Mouse (Mus musculus) MEL (cell line): Measurements from ENCODE around the gene Slc38a2. TPM values are rescaled to one million over a fixed set of nuclear protein-coding genes. Genes with fewer than 3 reads are reported as not detected.

ENCODE experiments used
- DNase-seq: peaks from one replicate; pipeline ENCODE4 v3.0.0; 2011; ENCODE audit warnings: low read depth, low spot score
- H3K27ac ChIP-seq: 2 replicates; pipeline ENCODE4 v1.5.1; 2012; ENCODE audit warnings: low read depth, mild to moderate bottlenecking, control low read depth, low read length, moderate library complexity; ENCODE audit not compliant: control insufficient read depth
- H3K27me3 ChIP-seq, 2 experiments: fragments of 150-350 bp in 1 of 2; sonication (generic) in 1 of 2; 2 replicates each; pipeline ENCODE4 v1.6.1; 2012; ENCODE audit warnings: low read length in 2 of 2, mild to moderate bottlenecking in 2 of 2, improper control_type of control experiment in 1 of 2, moderate library complexity in 1 of 2; ENCODE audit not compliant: insufficient read depth in 2 of 2, control insufficient read depth in 1 of 2
- H3K36me3 ChIP-seq, 2 experiments: 2 replicates each; pipeline ENCODE4 v1.6.1; 2012 to 2014; ENCODE audit warnings: low read length in 2 of 2, improper control_type of control experiment in 1 of 2, inconsistent platforms in 1 of 2, mild to moderate bottlenecking in 1 of 2; ENCODE audit not compliant: insufficient read depth in 2 of 2, control insufficient read depth in 1 of 2
- H3K4me1 ChIP-seq, 2 experiments: fragments of 150-350 bp in 1 of 2; sonication (generic) in 1 of 2; 2 replicates each; pipeline ENCODE4 v1.6.1; 2012; ENCODE audit warnings: low read length in 2 of 2, improper control_type of control experiment in 1 of 2, mild to moderate bottlenecking in 1 of 2; ENCODE audit not compliant: insufficient read depth in 2 of 2, control insufficient read depth in 1 of 2
- H3K4me3 ChIP-seq, 2 experiments: fragments of 150-350 bp in 1 of 2; sonication (generic) in 1 of 2; 2 replicates each; pipeline ENCODE4 v1.5.1; 2012; ENCODE audit warnings: low read depth in 2 of 2, low read length in 2 of 2, mild to moderate bottlenecking in 2 of 2, moderate library complexity in 2 of 2, control low read depth in 1 of 2, improper control_type of control experiment in 1 of 2; ENCODE audit not compliant: control insufficient read depth in 1 of 2, insufficient read depth in 1 of 2
- H3K79me2 ChIP-seq: 2 replicates; pipeline ENCODE4 v1.6.1; 2012; ENCODE audit warnings: mild to moderate bottlenecking, low read length, moderate library complexity; ENCODE audit not compliant: control insufficient read depth, poor library complexity, insufficient read depth
- H3K9ac ChIP-seq: 2 replicates; pipeline ENCODE4 v1.6.1; 2012; ENCODE audit warnings: low read depth, mild to moderate bottlenecking, control low read depth, low read length, moderate library complexity; ENCODE audit not compliant: control insufficient read depth, poor library complexity, severe bottlenecking
- H3K9me3 ChIP-seq: fragments of 150-350 bp; sonication (generic); replicated peaks from 2 replicates; pipeline ENCODE4 v1.6.1; 2012; ENCODE audit warnings: mild to moderate bottlenecking, low read length, improper control_type of control experiment, moderate library complexity; ENCODE audit not compliant: insufficient read depth
- BHLHE40 ChIP-seq: IDR thresholded peaks from 2 replicates; pipeline ENCODE4 v1.6.1; 2012; ENCODE audit warnings: low read depth, mild to moderate bottlenecking, inconsistent platforms, low read length, improper control_type of control experiment, borderline replicate concordance
- CHD1 ChIP-seq: IDR thresholded peaks from 2 replicates; pipeline ENCODE4 v1.6.1; 2012; ENCODE audit warnings: low read depth, mild to moderate bottlenecking, inconsistent platforms, low read length, improper control_type of control experiment
- CTCF ChIP-seq, 3 experiments: IDR thresholded peaks in 2 of 3; conservative IDR thresholded peaks in 1 of 3; 2 replicates each; pipeline ENCODE4 v1.5.1; 2011 to 2012; ENCODE audit warnings: low read length in 3 of 3, low read depth in 2 of 3, mild to moderate bottlenecking in 2 of 3, improper control_type of control experiment in 1 of 3, inconsistent platforms in 1 of 3, mixed read lengths in 1 of 3, moderate library complexity in 1 of 3; ENCODE audit not compliant: control insufficient read depth in 1 of 3, insufficient read depth in 1 of 3, poor library complexity in 1 of 3, severe bottlenecking in 1 of 3
- E2F4 ChIP-seq: IDR thresholded peaks from 2 replicates; pipeline ENCODE4 v1.6.1; 2011; ENCODE audit warnings: low read depth, low read length, improper control_type of control experiment, borderline replicate concordance
- ELF1 ChIP-seq: IDR thresholded peaks from 2 replicates; pipeline ENCODE4 v1.6.1; 2014; ENCODE audit warnings: low read depth, mild to moderate bottlenecking, inconsistent platforms, low read length, improper control_type of control experiment, moderate library complexity
- EP300 ChIP-seq, 2 experiments: IDR thresholded peaks; 2 replicates each; pipeline ENCODE4 v1.6.1; 2011; ENCODE audit warnings: improper control_type of control experiment in 2 of 2, low read length in 2 of 2, low read depth in 1 of 2, mild to moderate bottlenecking in 1 of 2
- ETS1 ChIP-seq: IDR thresholded peaks from 2 replicates; pipeline ENCODE4 v1.6.1; 2012; ENCODE audit warnings: low read depth, mild to moderate bottlenecking, inconsistent platforms, low read length, improper control_type of control experiment, moderate library complexity
- GABPA ChIP-seq: IDR thresholded peaks from 2 replicates; pipeline ENCODE4 v1.6.1; 2012; ENCODE audit warnings: low read depth, mild to moderate bottlenecking, inconsistent platforms, low read length, improper control_type of control experiment, moderate library complexity
- GATA1 ChIP-seq: IDR thresholded peaks from 2 replicates; pipeline ENCODE4 v1.6.1; 2011; ENCODE audit warnings: low read depth, low read length, improper control_type of control experiment
- HCFC1 ChIP-seq: IDR thresholded peaks from 2 replicates; pipeline ENCODE4 v1.6.1; 2012; ENCODE audit warnings: low read depth, mild to moderate bottlenecking, inconsistent platforms, low read length, improper control_type of control experiment, moderate library complexity
- JUND ChIP-seq: IDR thresholded peaks from 2 replicates; pipeline ENCODE4 v1.6.1; 2011; ENCODE audit warnings: low read depth, mild to moderate bottlenecking, improper control_type of control experiment, low read length
- KAT2A ChIP-seq: conservative IDR thresholded peaks from 2 replicates; pipeline ENCODE4 v1.6.1; 2012; ENCODE audit warnings: low read depth, low read length, improper control_type of control experiment, inconsistent platforms
- MAFK ChIP-seq: IDR thresholded peaks from 2 replicates; pipeline ENCODE4 v1.6.1; 2011; ENCODE audit warnings: low read depth, mild to moderate bottlenecking, low read length, improper control_type of control experiment, borderline replicate concordance
- MAX ChIP-seq: IDR thresholded peaks from 2 replicates; pipeline ENCODE4 v1.6.1; 2011; ENCODE audit warnings: low read length, improper control_type of control experiment
- MEF2A ChIP-seq: IDR thresholded peaks from 2 replicates; pipeline ENCODE4 v1.6.1; 2014; ENCODE audit warnings: low read depth, mild to moderate bottlenecking, inconsistent platforms, low read length, improper control_type of control experiment; ENCODE audit not compliant: poor library complexity, insufficient replicate concordance, severe bottlenecking; ENCODE audit errors: extremely low read depth
- MXI1 ChIP-seq: IDR thresholded peaks from 2 replicates; pipeline ENCODE4 v1.6.1; 2011; ENCODE audit warnings: mild to moderate bottlenecking, low read depth, low read length, improper control_type of control experiment
- POLR2A ChIP-seq, 2 experiments: IDR thresholded peaks; 2 replicates each; pipeline ENCODE4 v1.6.1; 2011 to 2012; ENCODE audit warnings: low read length in 2 of 2, mild to moderate bottlenecking in 2 of 2, control low read depth in 1 of 2, improper control_type of control experiment in 1 of 2, low read depth in 1 of 2, moderate library complexity in 1 of 2; ENCODE audit not compliant: control insufficient read depth in 1 of 2, insufficient read depth in 1 of 2, poor library complexity in 1 of 2
- POLR2AphosphoS5 ChIP-seq: IDR thresholded peaks from 2 replicates; pipeline ENCODE4 v1.6.1; 2012; ENCODE audit warnings: low read depth, borderline replicate concordance, mild to moderate bottlenecking, inconsistent platforms, low read length, moderate library complexity, mixed read lengths
- RCOR1 ChIP-seq: IDR thresholded peaks from 2 replicates; pipeline ENCODE4 v1.6.1; 2012; ENCODE audit warnings: low read depth, mild to moderate bottlenecking, inconsistent platforms, low read length, improper control_type of control experiment
- SIN3A ChIP-seq: IDR thresholded peaks from 2 replicates; pipeline ENCODE4 v1.6.1; 2012; ENCODE audit warnings: low read length, improper control_type of control experiment, inconsistent platforms
- SMC3 ChIP-seq: IDR thresholded peaks from 2 replicates; pipeline ENCODE4 v1.6.1; 2011; ENCODE audit warnings: low read depth, low read length, improper control_type of control experiment
- TAL1 ChIP-seq: IDR thresholded peaks from 2 replicates; pipeline ENCODE4 v1.6.1; 2012; ENCODE audit warnings: mild to moderate bottlenecking, inconsistent platforms, low read length, moderate library complexity, mixed read lengths
- TBP ChIP-seq: IDR thresholded peaks from 2 replicates; pipeline ENCODE4 v1.8.0; 2011; ENCODE audit warnings: low read depth, low read length, improper control_type of control experiment
- TCF12 ChIP-seq: IDR thresholded peaks from 2 replicates; pipeline ENCODE4 v1.6.1; 2014; ENCODE audit warnings: low read depth, mild to moderate bottlenecking, inconsistent platforms, low read length, improper control_type of control experiment, moderate library complexity
- UBTF ChIP-seq: IDR thresholded peaks from 2 replicates; pipeline ENCODE4 v1.6.1; 2012; ENCODE audit warnings: low read depth, mild to moderate bottlenecking, inconsistent platforms, low read length, improper control_type of control experiment, moderate library complexity, borderline replicate concordance; ENCODE audit not compliant: insufficient read depth
- USF1 ChIP-seq: IDR thresholded peaks from 2 replicates; pipeline ENCODE4 v1.6.1; 2014; ENCODE audit warnings: low read depth, mild to moderate bottlenecking, inconsistent platforms, low read length, improper control_type of control experiment, moderate library complexity
- USF2 ChIP-seq, 2 experiments: IDR thresholded peaks; 2 replicates each; pipeline ENCODE4 v1.6.1; 2011 to 2012; ENCODE audit warnings: improper control_type of control experiment in 2 of 2, low read length in 2 of 2, borderline replicate concordance in 1 of 2, inconsistent platforms in 1 of 2, low read depth in 1 of 2, mild to moderate bottlenecking in 1 of 2; ENCODE audit not compliant: insufficient read depth in 1 of 2
- ZKSCAN1 ChIP-seq: IDR thresholded peaks from 2 replicates; pipeline ENCODE4 v1.6.1; 2012; ENCODE audit warnings: low read depth, mild to moderate bottlenecking, inconsistent platforms, low read length, improper control_type of control experiment, moderate library complexity
- ZNF384 ChIP-seq: IDR thresholded peaks from 2 replicates; pipeline ENCODE4 v1.6.1; 2012; ENCODE audit warnings: low read depth, mild to moderate bottlenecking, inconsistent platforms, low read length, improper control_type of control experiment
- polyA plus RNA-seq, 2 experiments: library from polyadenylated mRNA; stranded (reverse) in 1 of 2; unstranded in 1 of 2; fragments of >175 nt in 1 of 2; fragments of >200 nt in 1 of 2; gene quantifications; 2 replicates each; pipeline versions ENCODE4 v1.2.1 to v1.2.4; 2012; ENCODE audit warnings: low replicate concordance in 2 of 2, low read depth in 1 of 2; ENCODE audit not compliant: insufficient read length in 2 of 2, insufficient read depth in 1 of 2, missing spikeins in 1 of 2
- total RNA-seq: library from RNA; depleted of rRNA; stranded (reverse); fragments of 300-350 nt; gene quantifications from 2 replicates; pipeline ENCODE4 v1.2.3, GENCODE M21; 2012

Slc38a2 gene
- total and polyA plus RNA-seq, 3 experiments = 80.6 to 590 (median 177) TPM

DNA sequence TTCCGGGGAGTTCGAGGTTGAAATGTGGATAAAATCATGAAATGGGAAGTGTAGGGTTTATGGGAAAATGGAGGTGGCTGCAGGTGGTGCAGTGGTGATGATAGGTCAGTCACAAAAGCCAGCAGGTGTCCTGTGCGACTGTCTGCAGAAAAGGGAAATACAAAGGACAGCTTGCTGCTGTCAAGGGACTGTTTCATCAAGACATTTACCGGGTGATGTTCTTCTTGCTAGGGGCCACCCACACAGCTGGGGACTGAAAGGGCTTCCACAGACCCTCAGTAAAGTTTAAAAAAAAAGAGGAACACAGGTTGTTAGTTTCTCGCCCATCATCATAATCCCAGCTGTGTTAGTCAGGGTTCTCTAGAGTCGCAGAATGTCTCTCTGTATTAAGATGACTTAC lies 14.3 kb downstream of the Slc38a2 start:
- Histone ChIP-seq H3K36me3 (peaks cover 24 to 33% of the 10 kb centered on the region in 2 experiments), H3K27me3 (peaks cover 0 to 6% of the 10 kb centered on the region in 2 experiments; a peak in 3 of 4 replicates), H3K4me1 (peaks cover 8 to 21% of the 10 kb centered on the region in 2 experiments), H3K4me3 (peak overlapping the region; percentile 34 to 74), H3K79me2 (no peaks in the 10 kb centered on the region), H3K9me3 (no peaks in the 10 kb centered on the region), H3K9ac (peak overlapping the region; percentile 48), H3K27ac (peak overlapping the region; percentile 55)
- TF ChIP-seq ETS1 (peak; percentile 43; the same call in 1 of the 2 replicates), ZKSCAN1 (no peak), E2F4 (no peak), TBP (peak; percentile 94), KAT2A (no peak), SIN3A (peak; percentile 24; the same call in 1 of the 2 replicates), GATA1 (no peak), ZNF384 (peak; percentile 80), MXI1 (peak; percentile 3; the same call in 1 of the 2 replicates), TCF12 (peak; percentile 35; the same call in 1 of the 2 replicates), MEF2A (no peak), TAL1 (no peak), MAX (peak; percentile 53; the same call in 1 of the 2 replicates), GABPA (no peak), UBTF (peak; percentile 89; the same call in 1 of the 2 replicates), SMC3 (0 out of 2 replicates have a peak, but pooled peaks have one; percentile 3), POLR2AphosphoS5 (no peak), HCFC1 (no peak; the same call in 1 of the 2 replicates), JUND (no peak), MAFK (no peak), ELF1 (no peak), USF1 (no peak), EP300 (IDR thresholded peaks at IDR 0.05; ENCODE audit: low read depth in 1 of 2, low read length in 2 of 2) (peak; percentile 27 to 35; a peak in 1 of 4 replicates), BHLHE40 (no peak), RCOR1 (peak; percentile 43), CHD1 (no peak; the same call in 1 of the 2 replicates), USF2 (IDR thresholded peaks at IDR 0.05; ENCODE audit: borderline replicate concordance in 1 of 2, insufficient read depth in 1 of 2, low read depth in 1 of 2, low read length in 2 of 2) (no peak), CTCF (IDR thresholded peaks at IDR 0.05 in 2 of 3, conservative IDR thresholded peaks at IDR 0.05 in 1 of 3; ENCODE audit: control insufficient read depth in 1 of 3, insufficient read depth in 1 of 3, low read depth in 2 of 3, low read length in 3 of 3, poor library complexity in 1 of 3, severe bottlenecking in 1 of 3) (no peak), POLR2A (IDR thresholded peaks at IDR 0.05; ENCODE audit: control insufficient read depth in 1 of 2, insufficient read depth in 1 of 2, low read depth in 1 of 2, low read length in 2 of 2, poor library complexity in 1 of 2) (no peak)
- DNase-seq = peak; percentile 82
